Mouse (Mus musculus): ENCODE data around the gene Smndc1.

Smndc1 gene

GRCm38 (mm10) chr19:53378421-53378820, 12.0 kb downstream of the Smndc1 start:
- no peak for DNase-seq

- DNase-seq: no peak
Observed at GRCm38 (mm10) chr19:53377652-53378051, 12.7 kb downstream of the Smndc1 start.

- peak in 1 of 2 experiments; percentile 74 for DNase-seq
Observed at GRCm38 (mm10) chr19:53375816-53376215, 14.6 kb downstream of the Smndc1 start.

DNA sequence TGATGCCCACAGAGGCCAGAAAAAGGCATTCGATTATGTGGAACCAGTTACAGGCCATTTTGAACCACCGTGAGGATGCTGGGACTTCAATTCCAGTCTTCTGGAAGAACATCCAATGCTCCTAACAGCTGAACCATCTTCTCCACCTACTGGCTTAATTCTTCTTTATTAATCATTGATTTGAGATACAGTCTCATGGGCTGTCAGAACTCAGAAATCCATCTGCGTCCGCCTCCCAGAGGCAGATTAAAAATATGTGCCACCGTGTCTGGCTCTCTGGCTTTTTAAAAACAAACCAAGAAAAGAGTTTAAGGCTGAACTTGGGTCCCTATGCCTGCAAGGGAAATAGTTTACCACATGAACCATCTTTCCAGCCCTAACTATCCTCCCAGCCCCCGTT, 15.1 kb downstream of the Smndc1 start:
- DNase-seq: peak in 1 of 2 experiments; percentile 38

DNA sequence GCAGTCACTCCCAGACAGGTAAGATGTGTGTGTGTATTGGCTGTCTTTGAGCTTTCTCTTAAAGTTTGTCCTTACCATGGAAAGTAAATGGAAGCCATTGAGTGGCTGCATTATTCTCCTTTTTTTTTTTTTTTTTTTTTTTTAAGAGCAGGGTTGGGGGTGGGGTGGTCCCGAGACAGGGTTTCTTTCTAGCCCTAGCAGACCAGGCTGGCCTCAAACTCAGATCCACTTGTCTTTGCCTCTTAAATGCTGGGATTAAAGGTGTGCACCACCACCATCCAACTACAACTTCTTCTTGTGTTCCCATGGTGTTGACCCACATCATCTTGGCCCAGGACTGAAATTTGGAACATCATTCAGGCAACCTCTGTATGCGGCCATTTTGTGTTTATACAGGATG, 16.8 kb downstream of the Smndc1 start:
- DNase-seq: no peak

- DNase-seq: no peak
Observed at GRCm38 (mm10) chr19:53371666-53372065, 18.7 kb downstream of the Smndc1 start, which contains the start of gene Gm10197. TSS of gene Gm10197 (minus strand) at chr19:53371766.

- DNase-seq: peak in 1 of 2 experiments; percentile 34
Observed at GRCm38 (mm10) chr19:53370233-53370632, 20.1 kb downstream of the Smndc1 start.

DNA sequence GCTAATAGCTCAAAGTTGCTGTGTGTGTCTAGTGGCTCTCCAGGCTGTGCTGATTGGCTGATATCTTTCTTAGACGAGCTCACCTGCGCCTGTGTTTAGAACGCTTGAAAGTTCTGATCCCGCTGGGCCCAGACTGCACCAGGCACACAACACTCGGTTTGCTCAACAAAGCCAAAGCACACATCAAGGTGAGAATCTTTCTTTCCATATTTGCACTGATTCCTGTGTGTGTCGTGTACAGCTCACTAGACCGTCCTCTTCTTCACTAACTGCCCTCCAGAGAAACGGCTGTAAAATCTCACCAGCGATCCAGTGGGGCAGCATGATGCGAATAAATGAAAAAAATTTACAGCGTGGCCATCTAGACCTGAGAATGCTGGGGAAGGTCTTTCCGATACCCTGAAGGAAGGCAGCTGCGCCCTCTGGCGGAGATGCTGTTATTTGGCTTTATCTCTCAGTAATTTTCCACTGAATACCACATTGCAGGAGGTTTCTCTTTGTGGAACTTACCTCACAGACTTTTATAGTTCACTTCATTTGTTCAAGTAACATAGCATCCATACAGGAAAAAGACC, 20.8 kb downstream of the Smndc1 start:
- DNase-seq: peak; percentile 89 to 94

GRCm38 (mm10) chr19:53366881-53367280, 23.5 kb downstream of the Smndc1 start:
- DNase-seq: no peak

- no peak for DNase-seq
Observed at GRCm38 (mm10) chr19:53366057-53366775, 24.2 kb downstream of the Smndc1 start.

DNA sequence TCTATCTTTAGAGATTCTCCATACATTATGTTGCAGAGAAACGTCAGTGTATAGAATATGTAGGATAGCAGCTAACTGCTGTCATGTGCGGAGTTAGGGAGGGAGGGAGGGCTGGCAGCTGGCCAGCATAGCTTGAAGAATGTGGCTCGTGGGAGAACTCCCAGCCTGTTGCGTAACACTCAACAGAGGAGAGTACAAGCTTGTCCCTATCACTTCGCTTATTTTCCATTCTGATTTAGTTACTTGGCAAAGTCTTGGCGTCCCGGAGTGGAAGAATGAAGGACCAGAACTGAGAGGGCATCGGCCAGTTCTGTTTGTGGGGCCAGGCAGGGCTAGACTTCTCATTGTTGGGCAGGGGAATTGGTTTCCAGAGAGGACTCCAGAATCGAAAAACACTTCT, 25.4 kb downstream of the Smndc1 start:
- peak; percentile 81 to 91 for DNase-seq

- no peak for DNase-seq
Observed at GRCm38 (mm10) chr19:53364551-53364950, 25.8 kb downstream of the Smndc1 start.

- peak in 1 of 2 experiments; percentile 70 for DNase-seq
Observed at GRCm38 (mm10) chr19:53362967-53363366, 27.4 kb downstream of the Smndc1 start.

- DNase-seq: peak; percentile 61 to 75
Observed at GRCm38 (mm10) chr19:53360265-53360958, 30.0 kb downstream of the Smndc1 start.

GRCm38 (mm10) chr19:53359160-53360033, 31.0 kb downstream of the Smndc1 start:
- peak; percentile 63 to 84 for DNase-seq

GRCm38 (mm10) chr19:53355065-53355464, 35.3 kb downstream of the Smndc1 start:
- DNase-seq: no peak

GRCm38 (mm10) chr19:53354271-53355000, 35.9 kb downstream of the Smndc1 start:
- peak in 1 of 2 experiments; percentile 38 for DNase-seq

GRCm38 (mm10) chr19:53353864-53354263, 36.5 kb downstream of the Smndc1 start:
- no peak for DNase-seq

GRCm38 (mm10) chr19:53345766-53346165, 44.6 kb downstream of the Smndc1 start:
- DNase-seq: no peak

DNA sequence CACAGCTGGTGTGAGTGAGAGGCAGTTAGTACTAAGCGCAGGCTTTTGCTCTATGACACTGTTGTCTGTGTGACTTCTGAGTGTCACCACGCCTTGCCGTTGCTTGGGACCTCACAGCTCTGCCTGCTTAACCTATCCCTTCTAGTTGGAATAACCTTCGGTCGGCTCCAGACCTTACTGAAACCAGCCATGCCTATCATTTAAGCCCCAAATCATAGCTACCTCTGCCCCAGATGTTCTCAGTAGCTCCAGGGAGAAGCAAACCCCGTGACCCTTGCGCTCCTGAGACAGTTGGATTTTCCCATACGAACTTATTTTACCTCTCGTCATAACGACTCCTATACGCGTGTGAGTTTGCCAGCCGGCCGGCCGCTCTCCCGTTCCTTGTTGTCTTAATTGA, 46.3 kb downstream of the Smndc1 start:
- DNase-seq: peak; percentile 58

DNA sequence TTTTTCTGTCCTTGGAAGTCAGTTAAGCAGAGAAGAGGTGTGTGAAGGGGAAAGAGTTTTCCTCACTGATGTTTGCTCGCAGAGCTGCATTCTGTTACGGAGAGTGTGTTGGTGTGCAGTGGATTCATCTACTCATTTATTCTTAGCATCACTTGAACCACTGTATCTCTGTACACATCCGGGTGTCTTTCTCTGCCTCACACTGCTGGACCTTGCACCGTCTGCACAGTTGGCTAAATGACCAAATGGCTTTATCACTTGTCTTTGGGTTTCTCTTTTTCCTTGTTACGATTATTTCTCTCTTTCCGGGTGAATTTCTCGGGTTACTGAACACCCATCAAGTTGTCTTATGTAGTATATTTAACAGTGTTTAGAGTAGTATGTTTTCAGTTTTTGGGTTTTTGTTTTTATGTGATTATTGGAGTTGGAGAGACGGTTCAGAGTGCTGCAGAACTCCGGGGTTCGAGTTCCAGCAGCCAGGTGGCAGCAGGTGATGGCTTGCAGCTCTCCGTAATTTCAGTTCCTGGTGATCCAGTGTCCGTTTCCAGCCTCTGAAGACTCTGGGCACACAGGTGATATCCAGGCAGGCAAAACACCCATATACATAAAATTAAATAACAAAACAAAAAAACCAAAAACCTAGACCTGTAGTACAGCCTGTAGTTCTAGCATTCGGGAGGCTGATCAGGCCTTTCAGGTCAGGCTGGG, 47.0 kb downstream of the Smndc1 start:
- peak in 1 of 2 experiments; percentile 45 for DNase-seq

Data from kidney, postnatal 36 days (tissue).